Comparison of ENCODE assay signal across 8 mouse cellular contexts in the genomic region with DNA sequence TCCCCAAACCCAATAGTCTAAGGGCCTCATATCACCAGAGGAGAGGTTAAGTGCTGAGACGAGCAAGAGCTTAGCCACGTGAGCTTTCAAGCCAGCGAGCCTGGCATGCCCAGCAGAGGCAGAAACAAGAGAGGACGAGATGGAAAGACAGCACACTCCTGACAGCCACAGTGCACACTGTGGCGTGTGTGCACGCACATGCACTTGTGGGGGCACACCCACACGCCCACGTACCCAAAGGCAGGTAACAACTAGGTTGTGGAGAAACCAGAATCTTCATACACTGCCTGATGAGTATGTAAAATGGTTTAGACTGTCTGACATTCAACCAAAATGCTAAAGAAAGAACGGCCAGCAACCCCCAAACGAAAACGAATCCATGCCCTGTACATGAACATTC. TPM values are rescaled to one million over a fixed set of nuclear protein-coding genes. Genes with fewer than 3 reads are reported as not detected.
DNase-seq lines count a peak whose midpoint lies in the region; ATAC-seq lines count a peak whose summit lies in the region.

No protein-coding gene starts in this region.

- no peak for DNase-seq in heart, adult 8-10 months (ENCODE audit: low spot score)
- DNase-seq in embryonic facial prominence, embryonic 10.5 days (ENCODE audit: low spot score) = no peak
- DNase-seq in midbrain, embryonic 14.5 days = peak; percentile 9
- no peak for DNase-seq in thymus, postnatal 4 days
- DNase-seq in adrenal gland, postnatal 10 days = no peak

- no peaks in the 10 kb centered on the region for H3K9me3 ChIP-seq in heart, embryonic 13.5 days
- no peaks in the 10 kb centered on the region for H3K9me3 ChIP-seq in embryonic facial prominence, embryonic 10.5 days
- no peaks in the 10 kb centered on the region for H3K9me3 ChIP-seq in hindbrain, embryonic 15.5 days
- H3K9me3 ChIP-seq in midbrain, embryonic 14.5 days (ENCODE audit: control insufficient read depth, low read length) = no peaks in the 10 kb centered on the region

- H3K27me3 ChIP-seq in heart, embryonic 13.5 days (replicated peaks) = 0 out of 2 replicates have a peak, but pooled peaks cover 4% of the 10 kb centered on the region
- H3K27me3 ChIP-seq in embryonic facial prominence, embryonic 10.5 days (replicated peaks; ENCODE audit: low read depth, poor library complexity, severe bottlenecking) = peaks cover 5% of the 10 kb centered on the region; the same call in 1 of the 2 replicates
- H3K27me3 ChIP-seq in hindbrain, embryonic 15.5 days = 0 out of 2 replicates have a peak, but pooled peaks cover 4% of the 10 kb centered on the region
- no peaks in the 10 kb centered on the region; the same call in 1 of the 2 replicates for H3K27me3 ChIP-seq in midbrain, embryonic 14.5 days (ENCODE audit: control insufficient read depth, insufficient read depth, low read length)

- H3K4me3 ChIP-seq in heart, embryonic 13.5 days = peak overlapping the region; percentile 77
- H3K4me3 ChIP-seq in embryonic facial prominence, embryonic 10.5 days = peak overlapping the region; percentile 79
- H3K4me3 ChIP-seq in hindbrain, embryonic 15.5 days = peak overlapping the region; percentile 71
- peak overlapping the region; percentile 76; the same call in 1 of the 2 replicates for H3K4me3 ChIP-seq in midbrain, embryonic 14.5 days (replicated peaks; ENCODE audit: low read depth, low read length)

- 32% methylated on average over 11 of the region's 11 CpGs for WGBS in heart, embryonic 13.5 days
- WGBS in embryonic facial prominence, embryonic 10.5 days = 64% methylated on average over 11 of the region's 11 CpGs
- 48% methylated on average over 11 of the region's 11 CpGs for WGBS in hindbrain, embryonic 15.5 days
- 59% methylated on average over 11 of the region's 11 CpGs for WGBS in midbrain, embryonic 14.5 days

- H3K4me2 ChIP-seq in heart, embryonic 13.5 days = peak overlapping the region; percentile 85
- H3K4me2 ChIP-seq in hindbrain, embryonic 15.5 days = peak overlapping the region; percentile 79
- H3K4me2 ChIP-seq in midbrain, embryonic 14.5 days (ENCODE audit: low read length) = peak overlapping the region; percentile 78

- no peak for ATAC-seq in heart, embryonic 13.5 days (ENCODE audit: extremely low read depth, insufficient number of reproducible peaks, low FRiP score, low TSS enrichment)
- ATAC-seq in hindbrain, embryonic 15.5 days (ENCODE audit: low FRiP score, low read depth) = no peak
- no peak for ATAC-seq in midbrain, embryonic 14.5 days (ENCODE audit: low FRiP score, low TSS enrichment)
- ATAC-seq in cerebellum, adult (ENCODE audit: insufficient number of reproducible peaks, low FRiP score, low TSS enrichment) = no peak

- peaks cover 35% of the 10 kb centered on the region for H3K4me1 ChIP-seq in heart, embryonic 13.5 days
- peaks cover 31% of the 10 kb centered on the region for H3K4me1 ChIP-seq in embryonic facial prominence, embryonic 10.5 days
- peaks cover 29% of the 10 kb centered on the region for H3K4me1 ChIP-seq in hindbrain, embryonic 15.5 days (replicated peaks)
- H3K4me1 ChIP-seq in midbrain, embryonic 14.5 days (ENCODE audit: control insufficient read depth, insufficient read depth, low read length) = peaks cover 18% of the 10 kb centered on the region

- peak overlapping the region; percentile 91 for H3K9ac ChIP-seq in heart, embryonic 13.5 days
- no peak overlapping the region for H3K9ac ChIP-seq in hindbrain, embryonic 15.5 days
- H3K9ac ChIP-seq in midbrain, embryonic 14.5 days (replicated peaks; ENCODE audit: low read length) = 0 out of 2 replicates have a peak overlapping the region, but pooled peaks have one; percentile 10

- peaks cover 38% of the 10 kb centered on the region for H3K36me3 ChIP-seq in heart, embryonic 13.5 days
- peaks cover 39% of the 10 kb centered on the region for H3K36me3 ChIP-seq in embryonic facial prominence, embryonic 10.5 days (replicated peaks)
- H3K36me3 ChIP-seq in hindbrain, embryonic 15.5 days = peaks cover 30% of the 10 kb centered on the region
- H3K36me3 ChIP-seq in midbrain, embryonic 14.5 days (ENCODE audit: control insufficient read depth, insufficient read depth, low read length) = peaks cover 34% of the 10 kb centered on the region

- peak overlapping the region; percentile 92 for H3K27ac ChIP-seq in heart, embryonic 13.5 days (replicated peaks)
- H3K27ac ChIP-seq in embryonic facial prominence, embryonic 10.5 days (replicated peaks) = no peak overlapping the region
- H3K27ac ChIP-seq in hindbrain, embryonic 15.5 days (replicated peaks) = no peak overlapping the region
- no peak overlapping the region for H3K27ac ChIP-seq in midbrain, embryonic 14.5 days (replicated peaks; ENCODE audit: low read depth, low read length)

RNA-seq across cellular contexts. Expression of a gene that starts 2.0 kb away (rescaled TPM):
- polyA plus RNA-seq in heart, embryonic 13.5 days (2015; fragmentation: Nextera tagmentation; extraction: Ambion mirVana) = 141 and 153 TPM in 2 replicates
- total RNA-seq in heart, adult 8-10 months (2022) = 10 to 100 TPM; 56.1 to 62.6 (median 60.4) TPM
- polyA plus RNA-seq in embryonic facial prominence, embryonic 10.5 days (2016; fragmentation: Nextera tagmentation; extraction: Ambion mirVana) = 67.3 TPM in 2 replicates
- 87.1 and 87.8 TPM in 2 replicates for polyA plus RNA-seq in hindbrain, embryonic 15.5 days (2015; fragmentation: Nextera tagmentation; extraction: Ambion mirVana)
- 67.7 and 76.8 TPM in 2 replicates for polyA plus RNA-seq in midbrain, embryonic 14.5 days (2014; fragmentation: Nextera tagmentation; extraction: Ambion mirVana)
- total RNA-seq in adrenal gland, postnatal 10 days (2021) = 10 to 100 TPM; 81.0 to 81.3 TPM
